Mouse (Mus musculus) liver, adult (tissue): ENCODE results near the gene Fgf22.

Source experiments
- GATA4 ChIP-seq: IDR thresholded peaks from 2 replicates; pipeline ENCODE4 v1.6.1; 2014; ENCODE audit warnings: mild to moderate bottlenecking, low read length; ENCODE audit not compliant: insufficient replicate concordance

Fgf22 gene

GRCm38 (mm10) chr10:79774486-79775279 lies 19.8 kb downstream of the Fgf22 start:
- no peak for TF ChIP-seq GATA4

GRCm38 (mm10) chr10:79777103-79777531 lies 22.2 kb downstream of the Fgf22 start, which contains the start of gene Fstl3:
TSS of gene Fstl3 (plus strand) at chr10:79777272.
- TF ChIP-seq GATA4: no peak

DNA sequence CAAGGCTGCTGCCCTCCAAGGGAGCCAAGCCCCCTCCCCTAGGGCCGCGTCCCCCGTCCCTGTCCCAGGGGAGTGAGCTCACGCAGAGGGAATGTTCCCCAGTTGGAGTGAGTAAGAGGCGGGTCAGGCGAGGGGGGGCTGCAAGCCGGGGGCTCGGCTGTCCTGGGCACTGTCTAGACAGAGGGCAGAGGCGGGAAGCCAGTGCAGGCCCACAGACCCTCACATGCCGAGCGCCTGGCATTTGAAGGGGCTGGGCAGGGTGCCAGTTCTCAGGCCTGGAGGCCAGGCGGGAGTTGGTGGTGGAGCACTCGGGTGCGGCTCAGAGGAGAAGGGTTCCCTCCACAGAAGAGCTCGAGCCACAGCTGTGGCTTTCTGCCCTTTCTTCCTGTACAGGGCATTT lies 23.1 kb downstream of the Fgf22 start:
- no peak for TF ChIP-seq GATA4

- TF ChIP-seq GATA4: no peak
Observed at GRCm38 (mm10) chr10:79779193-79779592, 24.3 kb downstream of the Fgf22 start.

GRCm38 (mm10) chr10:79779784-79780663 lies 25.1 kb downstream of the Fgf22 start:
- no peak; the same call in 1 of the 2 replicates for TF ChIP-seq GATA4

DNA sequence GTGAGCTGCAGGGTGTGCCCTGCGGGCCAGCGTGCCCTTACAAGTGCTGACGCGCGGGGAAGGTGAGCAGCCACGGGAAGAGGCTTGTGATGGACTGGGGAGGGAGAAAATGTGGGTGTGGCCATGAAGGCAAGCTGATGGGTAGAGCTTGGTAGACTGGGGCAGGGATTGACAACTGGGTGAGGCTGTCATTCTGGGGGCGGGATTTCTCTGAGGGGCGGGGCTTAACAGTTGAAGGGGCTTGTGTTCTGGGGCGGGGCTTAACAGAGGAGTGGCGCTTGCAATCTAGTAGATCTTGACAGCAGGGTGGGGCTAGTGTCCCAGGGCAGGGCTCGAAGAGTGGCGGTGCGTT lies 25.8 kb downstream of the Fgf22 start:
- no peak; the same call in 1 of the 2 replicates for TF ChIP-seq GATA4

GRCm38 (mm10) chr10:79781139-79781538 lies 26.3 kb downstream of the Fgf22 start:
- no peak for TF ChIP-seq GATA4

GRCm38 (mm10) chr10:79781956-79782355 lies 27.1 kb downstream of the Fgf22 start:
- no peak for TF ChIP-seq GATA4

GRCm38 (mm10) chr10:79783050-79783449 lies 28.2 kb downstream of the Fgf22 start:
- TF ChIP-seq GATA4: no peak

- TF ChIP-seq GATA4: no peak
Observed at GRCm38 (mm10) chr10:79783920-79784800, 29.3 kb downstream of the Fgf22 start.

DNA sequence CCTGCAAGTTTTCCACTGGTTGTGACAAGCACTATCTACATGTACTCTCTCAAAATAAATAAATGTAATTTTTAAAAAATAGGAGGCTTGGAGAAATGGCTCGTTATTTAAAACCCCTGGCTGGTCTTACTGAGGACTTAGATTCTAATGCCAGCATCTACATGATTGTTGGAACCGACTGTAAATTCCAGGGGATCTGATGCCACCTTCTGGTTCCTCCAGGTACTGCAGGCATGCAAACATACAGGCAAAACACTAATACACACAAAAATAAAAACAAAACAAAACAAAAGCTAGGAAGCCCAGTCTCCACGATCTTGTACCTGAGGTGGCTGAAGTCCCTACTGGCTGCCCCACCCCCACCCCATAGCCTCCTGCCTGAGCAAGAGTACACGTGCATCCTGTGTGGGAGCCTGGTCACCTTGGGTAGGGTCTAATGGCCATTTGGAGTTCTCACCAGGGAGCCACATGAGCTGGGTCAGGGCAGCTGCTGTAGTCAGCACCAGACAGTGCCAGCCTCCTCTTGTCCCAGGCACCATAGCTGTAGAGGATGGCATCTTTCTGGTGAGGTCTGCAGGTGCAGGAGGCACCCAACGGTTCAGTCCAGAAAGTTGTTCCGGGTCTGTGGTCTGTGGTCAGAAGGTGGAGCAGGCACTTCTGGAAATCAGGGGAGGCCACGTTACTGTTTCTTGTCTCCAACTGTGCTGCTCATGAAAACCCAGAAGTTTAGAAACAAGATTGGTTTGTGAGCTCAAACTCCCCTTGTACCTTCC lies 33.7 kb downstream of the Fgf22 start:
- no peak for TF ChIP-seq GATA4

- TF ChIP-seq GATA4: no peak
Observed at GRCm38 (mm10) chr10:79789581-79789980, 34.7 kb downstream of the Fgf22 start.

GRCm38 (mm10) chr10:79790861-79791260 lies 36.0 kb downstream of the Fgf22 start, which contains the start of gene Prss57:
TSS of gene Prss57 (minus strand) at chr10:79790961.
- TF ChIP-seq GATA4: no peak
